Mouse (Mus musculus): Measurements from ENCODE around the gene Nt5dc1.
"Not testable (repeated sequence)": the region's sequence is repeated elsewhere in the genome, so short reads cannot be mapped to it uniquely, and the experiment has no call there.

The Nt5dc1 gene

DNA sequence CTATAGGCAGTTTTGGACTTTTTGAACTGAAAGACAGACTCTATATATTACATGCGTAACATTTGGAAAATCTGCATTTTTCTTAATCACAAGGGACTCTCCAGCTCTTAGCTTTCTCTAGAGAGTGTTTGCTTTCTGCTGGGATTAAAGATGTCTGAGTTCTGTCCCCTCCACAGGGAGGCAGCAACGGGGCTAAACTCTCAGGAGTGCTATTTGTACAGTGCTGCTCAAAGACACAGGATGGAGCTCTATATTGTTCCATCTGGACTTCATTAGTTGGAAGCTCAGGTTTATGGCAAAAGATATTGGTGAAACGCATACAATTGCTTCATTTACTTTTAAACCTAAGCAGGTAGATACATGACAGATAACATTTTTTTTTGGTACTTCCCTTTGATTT, 105.8 kb downstream of the Nt5dc1 start:
- DNase-seq (ENCODE audit: low spot score): no peak

DNA sequence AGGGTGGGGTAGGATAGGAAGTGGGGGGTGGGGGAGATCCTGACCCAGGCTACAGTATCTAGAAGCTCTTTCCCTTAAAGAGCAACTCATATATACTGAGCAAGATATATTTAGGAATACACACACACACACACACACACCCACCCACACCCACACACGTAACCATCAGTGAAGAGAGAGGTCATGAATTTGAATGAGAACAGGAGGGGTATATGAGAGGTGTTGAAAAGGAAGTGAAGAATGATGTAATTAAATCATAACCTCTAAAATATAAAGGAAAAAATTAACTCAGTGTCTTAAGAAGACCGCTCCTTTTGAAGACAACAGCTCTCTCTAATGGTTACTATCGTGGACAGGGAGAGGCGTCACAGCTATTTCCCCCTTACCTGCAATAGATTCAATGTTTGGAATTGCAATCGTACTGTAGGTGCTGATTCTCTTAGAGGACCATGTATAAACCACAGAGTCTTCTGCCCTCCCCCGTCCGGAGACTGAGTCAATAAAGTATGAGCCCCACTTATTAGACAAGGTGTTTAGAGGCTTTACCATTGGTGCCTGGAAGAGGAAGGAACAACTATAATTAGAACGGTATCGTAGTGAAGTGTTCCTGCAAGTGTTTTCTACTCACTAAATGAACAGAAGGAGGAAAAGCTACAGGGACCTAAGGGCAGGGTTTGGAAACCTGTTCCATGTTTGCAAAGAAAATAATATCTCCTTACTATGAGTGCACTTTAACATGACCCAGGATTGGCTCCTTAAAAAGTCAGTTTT, 108.3 kb downstream of the Nt5dc1 start:
- DNase-seq (ENCODE audit: low spot score): no peak

DNA sequence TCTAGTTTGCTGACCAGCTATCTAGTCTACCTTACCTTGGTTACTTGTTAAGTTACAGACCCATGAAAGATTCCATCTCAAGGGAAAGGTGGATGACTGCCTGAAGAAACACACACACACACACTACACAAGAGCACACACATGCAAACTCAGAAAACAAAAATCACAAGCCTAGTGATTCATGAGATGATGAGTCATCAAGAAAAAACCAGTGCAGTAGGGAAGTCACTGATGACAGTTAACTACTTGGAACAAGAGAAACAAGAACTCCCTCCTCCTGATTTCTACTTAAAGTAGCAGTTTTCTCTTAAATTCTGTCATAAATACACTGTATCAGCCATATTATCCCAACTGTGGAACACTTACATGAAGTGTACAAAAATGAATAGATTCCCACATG, 111.3 kb downstream of the Nt5dc1 start:
- DNase-seq (ENCODE audit: low spot score): no peak

DNA sequence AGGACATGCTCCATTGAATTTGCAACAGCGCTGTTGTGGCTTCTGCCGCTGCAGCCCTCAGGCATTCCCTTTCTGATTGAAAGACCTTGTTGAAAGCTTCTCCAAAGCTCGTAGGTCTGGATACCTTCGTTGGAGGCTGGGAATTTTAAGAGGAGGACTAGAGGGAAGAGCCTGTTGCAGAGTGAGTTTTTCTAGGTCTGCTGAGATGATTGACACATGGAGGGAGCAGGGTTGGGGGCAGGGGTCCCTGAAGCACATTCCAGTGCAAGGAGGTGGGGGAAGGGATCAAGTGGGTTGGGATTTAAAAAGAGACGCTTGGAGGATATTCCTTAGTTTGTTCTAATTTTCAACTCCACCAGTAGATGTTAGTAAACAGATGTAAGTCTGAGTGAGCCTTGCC, 118.0 kb downstream of the Nt5dc1 start:
- no peak for DNase-seq (ENCODE audit: low spot score)

DNA sequence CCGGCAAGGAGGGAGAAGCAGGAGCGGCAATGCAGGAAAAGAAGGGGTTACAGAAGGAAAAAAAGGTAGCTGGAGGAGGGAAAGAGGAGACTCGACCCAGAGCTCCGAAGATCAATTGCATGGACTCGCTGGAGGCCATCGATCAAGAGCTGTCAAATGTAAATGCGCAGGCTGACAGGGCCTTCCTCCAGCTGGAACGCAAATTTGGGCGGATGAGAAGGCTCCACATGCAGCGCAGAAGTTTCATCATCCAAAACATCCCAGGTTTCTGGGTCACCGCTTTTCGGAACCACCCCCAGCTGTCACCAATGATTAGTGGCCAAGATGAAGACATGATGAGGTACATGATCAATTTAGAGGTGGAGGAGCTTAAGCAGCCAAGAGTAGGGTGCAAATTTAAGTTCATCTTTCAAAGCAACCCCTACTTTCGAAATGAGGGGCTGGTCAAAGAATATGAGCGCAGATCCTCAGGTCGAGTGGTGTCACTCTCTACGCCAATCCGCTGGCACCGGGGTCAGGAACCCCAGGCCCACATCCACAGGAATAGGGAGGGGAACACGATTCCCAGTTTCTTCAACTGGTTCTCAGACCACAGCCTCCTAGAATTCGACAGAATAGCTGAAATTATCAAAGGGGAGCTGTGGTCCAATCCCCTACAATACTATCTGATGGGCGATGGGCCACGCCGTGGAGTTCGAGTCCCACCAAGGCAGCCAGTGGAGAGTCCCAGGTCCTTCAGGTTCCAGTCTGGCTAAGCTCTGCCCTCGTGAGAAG, 120.2 kb downstream of the Nt5dc1 start:
- no peak for DNase-seq (ENCODE audit: low spot score)

DNA sequence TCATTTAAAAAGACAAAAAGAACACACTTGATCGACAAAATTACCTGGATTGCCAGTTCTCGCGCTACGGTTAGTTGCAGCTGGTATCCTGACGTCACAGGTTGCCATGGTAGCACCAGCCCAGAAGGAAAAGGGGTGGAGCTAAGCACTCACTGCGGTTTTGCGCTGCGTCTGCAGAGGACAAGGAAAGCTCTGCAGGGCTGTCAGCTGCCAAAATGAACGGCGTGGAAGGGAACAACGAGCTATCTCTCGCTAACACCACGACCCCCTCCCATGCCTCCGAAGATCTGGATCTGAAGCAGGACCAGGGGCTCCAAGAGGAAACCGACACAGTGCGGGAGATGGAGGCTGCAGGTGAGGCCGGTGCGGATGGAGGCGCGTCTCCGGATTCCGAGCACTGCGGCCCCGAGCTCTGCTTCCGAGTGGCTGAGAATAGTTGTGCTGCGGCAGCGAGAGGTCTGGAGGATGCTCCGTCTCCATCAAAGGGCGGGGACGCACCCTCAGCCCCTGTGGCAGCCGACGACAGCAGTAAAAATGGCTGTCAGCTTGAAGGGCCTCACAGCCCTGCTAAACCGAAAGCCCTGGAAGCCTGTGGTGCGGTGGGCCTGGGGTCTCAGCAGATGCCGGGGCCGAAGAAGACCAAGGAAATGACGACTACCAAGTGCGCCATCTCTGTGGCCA, 120.9 kb downstream of the Nt5dc1 start, which contains the start of gene Tspyl4:
Tspyl4 (plus strand) TSS at position 144 of the 681 bp plus-strand sequence.
- DNase-seq (ENCODE audit: low spot score): peak; percentile 84

GRCm38 (mm10) chr10:34296911-34297298, 121.4 kb downstream of the Nt5dc1 start:
- DNase-seq (ENCODE audit: low spot score): no peak

- peak; percentile 49 for DNase-seq (ENCODE audit: low spot score)
These were observed 135.7 kb downstream of the Nt5dc1 start for GRCm38 (mm10) chr10:34282420-34283238.

DNA sequence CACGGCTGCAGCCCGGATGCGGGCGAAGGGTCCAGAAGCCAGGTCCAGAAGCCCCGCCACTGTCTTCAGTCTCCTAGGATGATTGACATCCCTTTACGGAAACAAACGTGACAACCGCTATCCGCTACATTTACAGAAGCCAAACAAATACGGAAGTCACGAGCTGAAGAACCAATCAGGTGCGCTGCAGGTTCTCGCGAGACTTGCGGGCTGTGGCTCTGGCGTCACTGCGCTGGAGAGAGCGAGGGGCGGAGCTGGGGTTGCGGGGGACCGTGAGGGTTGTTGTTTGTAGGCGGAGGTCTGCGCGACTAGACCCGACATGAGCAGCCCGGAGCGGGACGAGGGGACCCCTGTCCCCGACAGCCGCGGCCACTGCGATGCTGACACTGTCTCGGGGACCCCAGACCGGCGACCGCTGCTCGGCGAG, 136.4 kb downstream of the Nt5dc1 start, which contains the start of gene Tspyl1:
Tspyl1 (plus strand) TSS at position 229 of the 427 bp plus-strand sequence.
- DNase-seq (ENCODE audit: low spot score): peak; percentile 94

DNA sequence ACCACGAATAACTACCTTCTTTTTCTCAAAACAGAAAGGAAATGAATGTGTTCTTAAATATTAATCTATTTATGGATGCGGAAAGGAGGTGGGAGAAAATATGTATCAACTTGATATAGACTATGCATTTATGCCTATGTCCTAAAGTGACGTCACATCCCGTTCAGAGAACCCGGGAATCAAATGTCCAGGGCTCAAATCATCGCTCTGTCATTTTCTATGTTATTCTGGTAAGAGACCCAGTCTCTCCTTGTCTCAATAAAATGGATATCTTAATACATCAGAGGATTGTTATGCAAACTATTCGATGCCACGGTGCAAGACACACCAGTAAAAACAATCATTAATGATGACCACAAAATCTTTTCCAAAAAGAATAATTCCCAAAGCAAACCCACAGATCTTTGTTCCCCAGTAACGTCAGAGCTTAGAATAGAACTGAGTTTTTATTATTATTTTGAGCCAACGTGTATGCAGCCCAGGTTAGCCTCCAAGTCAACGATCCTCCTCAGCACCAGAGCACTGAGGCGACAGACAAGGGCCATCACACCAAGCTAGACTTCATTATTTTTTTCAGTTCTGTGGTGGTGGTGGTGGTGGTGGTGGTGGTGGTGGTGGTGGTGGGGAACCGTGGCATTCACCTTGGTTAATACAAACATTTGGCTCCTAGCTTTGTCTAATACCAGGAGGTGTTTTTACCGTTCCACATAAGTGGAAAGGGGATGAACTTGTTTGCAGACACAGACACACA, 137.0 kb downstream of the Nt5dc1 start:
- no peak for DNase-seq (ENCODE audit: low spot score)

DNA sequence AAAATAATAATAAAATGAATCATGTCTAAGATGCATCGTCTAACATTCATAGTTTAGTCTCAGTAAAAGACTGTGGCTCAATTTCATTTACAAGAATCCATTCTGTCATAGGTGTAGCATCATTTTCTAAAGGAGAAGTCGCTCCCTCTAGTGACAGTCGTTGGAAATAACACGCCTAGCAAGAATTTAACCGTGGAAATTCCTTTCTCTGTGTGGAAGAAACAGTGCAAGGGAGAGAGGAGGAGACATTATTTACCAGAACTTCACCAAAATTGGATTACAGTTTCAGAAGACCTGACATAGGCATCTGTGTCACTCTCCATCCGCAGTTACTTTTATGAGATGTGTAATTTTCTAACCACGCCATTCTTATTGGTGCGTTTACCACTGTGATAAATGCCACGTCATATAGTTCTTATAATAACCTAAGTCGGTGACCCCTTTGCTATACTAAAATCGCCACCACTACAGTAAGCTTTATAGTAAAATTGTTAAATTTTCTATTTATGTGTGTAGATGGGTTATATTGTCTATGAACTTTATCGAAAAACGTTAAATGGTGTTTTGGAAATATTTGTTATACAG, 137.7 kb downstream of the Nt5dc1 start:
- DNase-seq (ENCODE audit: low spot score): no peak

DNA sequence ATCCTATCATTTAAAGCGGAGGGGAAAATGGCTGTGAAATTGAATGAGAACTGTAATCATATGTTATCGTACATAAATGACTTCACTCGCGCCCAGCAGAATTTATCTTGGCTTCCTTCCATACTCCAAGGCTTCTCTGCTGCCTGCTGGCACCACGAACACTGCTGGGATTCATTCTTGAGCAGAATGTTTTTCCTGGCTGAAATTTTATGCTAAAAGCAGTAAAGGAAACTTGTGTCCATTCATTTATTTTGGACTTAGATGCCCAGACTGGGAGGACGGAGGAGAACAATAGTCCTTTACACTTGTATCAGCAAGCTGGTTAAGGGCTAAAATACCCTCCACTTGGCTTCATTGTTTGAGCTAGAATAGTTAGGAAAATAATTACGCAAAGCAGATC, 146.7 kb downstream of the Nt5dc1 start:
- DNase-seq (ENCODE audit: low spot score): no peak

DNA sequence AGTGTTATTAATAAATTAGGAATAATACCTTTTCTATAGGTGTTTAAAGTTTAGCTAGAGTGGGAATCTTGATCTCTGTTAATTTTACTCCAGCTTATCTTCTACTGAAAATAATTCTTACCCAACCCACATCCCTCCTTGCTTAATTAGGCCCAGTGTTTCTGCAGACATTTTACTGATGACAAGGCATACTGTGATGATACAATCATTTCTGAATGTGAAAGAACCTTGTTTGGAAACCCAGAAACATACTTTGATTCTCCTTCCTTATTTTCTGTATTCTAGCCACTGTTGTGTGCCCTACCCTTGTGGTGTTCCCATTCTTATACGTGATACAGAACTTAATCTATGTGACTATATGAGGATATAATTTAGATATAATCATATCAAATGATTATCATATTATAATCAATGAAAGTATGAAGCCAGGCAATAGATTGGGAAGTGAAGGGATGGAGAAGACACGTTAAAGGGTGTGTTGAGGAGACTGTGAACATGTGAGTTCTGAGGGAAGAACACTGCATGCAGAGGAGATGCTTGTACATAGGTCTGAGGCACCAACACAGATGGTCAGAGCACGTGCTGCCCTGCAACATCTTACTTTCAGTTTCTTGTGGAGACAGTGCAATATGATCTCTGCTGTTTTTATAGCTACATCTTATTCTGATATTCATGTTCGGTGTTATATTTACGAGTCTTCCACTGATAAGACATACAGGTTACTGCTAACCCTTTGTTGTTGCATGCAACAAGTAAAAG, 150.9 kb downstream of the Nt5dc1 start:
- no peak for DNase-seq (ENCODE audit: low spot score)

DNA sequence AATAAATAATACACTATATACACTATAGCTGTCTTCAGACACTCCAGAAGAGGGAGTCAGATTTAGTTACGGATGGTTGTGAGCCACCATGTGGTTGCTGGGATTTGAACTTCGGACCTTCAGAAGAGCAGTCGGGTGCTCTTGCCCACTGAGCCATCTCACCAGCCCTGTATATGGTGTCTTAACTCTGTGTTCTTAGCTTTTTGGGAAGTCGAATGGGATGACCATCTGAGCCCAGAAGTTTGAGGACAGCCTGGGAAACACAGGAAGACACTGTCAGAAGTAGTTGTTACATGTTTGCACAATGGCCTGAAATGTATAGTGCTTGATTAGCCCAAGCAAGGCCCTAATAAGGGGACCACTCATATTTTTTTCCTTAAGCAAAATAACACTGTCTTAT, 153.2 kb downstream of the Nt5dc1 start:
- no peak for DNase-seq (ENCODE audit: low spot score)

DNA sequence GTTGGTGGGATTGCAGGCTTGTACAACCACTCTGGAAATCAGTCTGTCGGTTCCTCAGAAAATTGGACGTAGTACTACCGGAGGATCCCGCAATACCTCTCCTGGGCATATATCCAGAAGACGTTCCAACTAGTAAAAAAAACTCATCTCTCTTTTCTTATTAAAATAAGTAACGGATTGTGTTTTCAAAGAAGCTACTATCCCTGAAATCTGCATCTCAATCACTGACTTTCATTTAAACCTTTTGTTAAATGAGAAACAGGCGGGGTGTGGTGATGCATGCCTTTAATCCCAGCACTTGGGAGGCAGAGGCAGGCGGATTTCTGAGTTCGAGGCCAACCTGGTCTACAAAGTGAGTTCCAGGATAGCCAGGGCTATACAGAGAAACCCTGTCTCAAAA, 165.5 kb downstream of the Nt5dc1 start:
- DNase-seq (ENCODE audit: low spot score): not testable (repeated sequence)

- DNase-seq (ENCODE audit: low spot score): no peak
These were observed 168.8 kb downstream of the Nt5dc1 start for GRCm38 (mm10) chr10:34249594-34249993.

GRCm38 (mm10) chr10:34247757-34248156, 170.6 kb downstream of the Nt5dc1 start:
- DNase-seq (ENCODE audit: low spot score): no peak

GRCm38 (mm10) chr10:34246106-34246505, 172.2 kb downstream of the Nt5dc1 start:
- no peak for DNase-seq (ENCODE audit: low spot score)

DNA sequence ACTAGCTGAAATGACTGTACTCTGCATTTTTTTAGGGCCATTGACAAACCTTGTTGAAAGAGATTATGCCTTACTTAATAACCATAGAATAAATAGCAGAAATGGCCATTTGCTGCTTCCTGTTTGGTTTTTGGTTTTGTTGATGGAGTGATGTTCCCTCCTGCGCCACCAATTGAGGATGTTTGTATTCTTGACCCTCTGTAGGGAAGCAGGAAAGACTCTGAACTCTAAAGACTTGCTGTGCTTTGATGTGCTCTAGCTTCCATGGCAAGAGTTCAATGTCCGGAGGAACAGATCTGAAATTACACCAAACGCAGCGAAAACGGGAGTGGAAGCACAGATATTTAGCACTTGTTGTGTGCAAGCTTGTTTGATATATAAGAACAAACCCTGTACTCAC, 173.6 kb downstream of the Nt5dc1 start:
- DNase-seq (ENCODE audit: low spot score): no peak

GRCm38 (mm10) chr10:34238536-34238935, 179.8 kb downstream of the Nt5dc1 start:
- DNase-seq (ENCODE audit: low spot score): no peak
